Mouse (Mus musculus): ENCODE data around the gene Guca1a.
"Not testable (repeated sequence)": the region's sequence is repeated elsewhere in the genome, so short reads cannot be mapped to it uniquely, and the experiment has no call there.

Gene Guca1a

DNA sequence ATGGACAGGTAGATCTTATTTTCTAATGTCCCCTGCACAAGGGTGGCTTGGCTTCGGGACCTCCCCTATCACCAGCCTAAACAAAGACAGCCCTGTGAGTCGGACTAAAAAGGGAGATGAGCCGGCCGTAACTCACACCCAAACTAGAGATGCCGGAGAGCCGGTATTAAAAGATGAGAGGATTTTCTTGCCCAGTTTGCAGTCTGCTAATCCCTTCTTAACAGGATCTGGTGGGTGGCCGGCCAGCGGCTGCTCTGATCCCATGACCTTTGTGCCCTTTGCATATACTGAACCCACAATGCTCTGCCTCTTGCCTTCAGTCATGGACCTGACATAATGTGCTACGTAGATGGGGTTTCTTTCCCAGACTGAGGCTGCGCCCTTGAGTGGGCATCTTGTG, at the start of gene Guca1a:
Guca1a (minus strand) TSS at position 134 of the 400 bp plus-strand sequence.
- DNase-seq: no peak

DNA sequence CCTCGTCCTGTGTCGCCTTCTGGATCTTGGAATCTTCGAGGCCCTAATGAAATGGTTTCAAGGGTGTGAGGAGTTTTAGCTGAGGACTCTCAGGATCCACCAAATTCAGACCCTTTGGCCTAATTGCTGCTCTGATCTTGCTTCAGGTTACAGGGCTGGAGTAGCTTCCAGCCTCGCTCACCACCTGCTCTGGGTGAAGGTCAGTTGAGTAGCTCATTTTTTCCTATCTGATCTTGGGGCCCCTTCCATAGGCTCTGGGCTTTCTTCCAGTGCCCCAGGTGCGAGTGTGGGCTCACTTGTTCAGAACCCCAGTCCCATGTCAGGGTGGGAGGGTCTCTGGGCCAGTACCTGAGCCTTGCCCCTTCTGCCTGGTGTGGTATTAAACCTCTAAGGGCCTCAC, 49.0 kb upstream of the Guca1a start:
- DNase-seq: no peak

DNA sequence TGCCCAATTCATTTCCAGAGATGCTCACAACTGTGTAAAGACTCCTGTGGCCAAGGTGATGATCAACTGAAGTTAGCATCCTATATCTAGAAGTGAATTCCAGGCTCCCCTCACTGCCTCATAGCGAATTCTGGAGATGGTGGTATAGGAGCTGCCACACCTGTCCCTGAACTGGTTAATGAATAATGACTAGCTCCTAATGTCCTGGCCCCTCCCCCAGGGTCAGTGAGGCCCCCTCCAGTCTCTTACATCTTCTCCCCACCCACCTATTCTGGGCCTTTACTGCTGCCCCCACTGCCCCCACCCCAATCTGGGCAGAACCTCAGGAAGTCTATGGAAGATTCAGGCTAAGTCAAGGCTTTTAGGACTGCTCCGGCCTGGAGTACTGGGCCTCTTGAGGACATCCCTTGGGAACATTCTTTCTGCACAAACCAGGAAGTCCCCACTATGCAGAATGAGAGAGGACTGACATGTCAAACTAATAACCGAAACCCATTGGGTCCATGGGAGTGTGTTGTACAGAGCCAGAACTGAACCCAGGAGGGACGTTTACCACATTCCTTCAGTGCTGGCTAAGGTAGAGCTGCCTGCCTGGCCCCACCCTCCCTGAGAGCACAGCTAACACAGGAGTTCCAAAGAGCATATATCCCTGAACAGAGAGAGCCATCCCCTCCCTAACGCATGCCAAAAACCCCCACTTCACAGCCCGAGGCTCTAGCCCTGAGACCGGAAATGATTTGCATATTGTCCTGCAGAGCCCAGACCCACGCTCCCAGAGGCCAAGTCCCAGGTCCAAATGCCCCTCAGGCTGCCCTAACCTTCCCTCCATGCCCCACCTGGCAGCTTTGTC, 48.4 kb upstream of the Guca1a start:
- peak in 1 of 2 experiments; percentile 34 for DNase-seq

DNA sequence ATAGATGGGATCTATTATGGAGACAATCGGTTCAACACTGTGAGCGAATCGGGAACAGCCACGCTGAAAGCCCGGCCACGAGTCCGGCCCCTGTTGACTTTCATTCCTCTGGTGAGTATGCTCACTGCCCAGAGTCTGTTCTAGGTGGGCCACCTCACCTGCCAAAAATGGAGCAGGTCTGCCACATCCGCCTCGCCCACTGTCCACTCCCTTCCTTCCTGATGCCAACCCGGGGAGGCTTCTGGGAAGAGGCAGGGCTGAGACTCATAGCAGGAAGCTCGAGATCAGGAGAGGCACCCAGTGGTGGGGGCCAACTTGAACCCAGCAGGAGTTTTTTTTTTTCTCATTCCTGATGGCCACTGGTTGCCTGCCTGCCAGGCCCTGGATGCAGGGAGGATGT, 46.2 kb upstream of the Guca1a start:
- no peak for DNase-seq

DNA sequence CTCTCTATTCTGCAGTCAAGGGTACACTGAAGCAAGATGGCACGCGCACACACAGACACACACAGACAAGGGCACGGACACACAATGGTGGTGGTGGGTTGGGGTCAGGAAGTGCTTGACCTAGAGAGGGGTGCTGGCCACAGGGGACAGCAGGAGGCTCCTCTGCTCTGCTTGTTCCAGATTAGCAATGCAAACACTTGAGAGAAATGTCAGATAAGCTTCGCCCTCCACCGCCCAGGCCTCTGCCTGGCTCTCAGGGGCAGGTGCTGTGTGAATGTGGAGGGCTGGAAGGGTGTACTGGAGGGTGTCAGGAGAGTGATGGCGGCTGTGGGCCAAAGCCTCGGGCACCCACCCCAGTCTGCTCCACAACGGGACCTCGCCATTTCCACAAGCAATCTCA, 45.6 kb upstream of the Guca1a start:
- DNase-seq: no peak

DNA sequence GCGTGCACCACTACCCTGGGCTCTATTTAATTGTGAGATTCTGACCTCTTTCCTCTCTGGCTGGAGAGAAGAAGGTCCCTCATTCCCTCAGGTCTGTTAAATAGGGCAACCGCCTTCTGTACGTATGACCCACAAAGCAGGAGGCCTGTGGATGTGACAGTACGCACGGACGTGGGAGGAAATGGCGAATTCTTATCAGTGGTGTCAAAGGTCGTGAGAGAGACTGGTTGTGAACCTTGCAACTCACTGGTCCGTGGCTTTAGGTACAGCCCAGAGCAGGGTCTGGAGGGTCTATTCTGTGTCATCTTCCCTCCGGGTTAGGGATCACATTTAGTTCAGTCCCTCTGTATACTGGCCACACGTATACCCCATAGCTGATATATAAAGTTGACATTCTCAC, 45.1 kb upstream of the Guca1a start:
- no peak for DNase-seq

DNA sequence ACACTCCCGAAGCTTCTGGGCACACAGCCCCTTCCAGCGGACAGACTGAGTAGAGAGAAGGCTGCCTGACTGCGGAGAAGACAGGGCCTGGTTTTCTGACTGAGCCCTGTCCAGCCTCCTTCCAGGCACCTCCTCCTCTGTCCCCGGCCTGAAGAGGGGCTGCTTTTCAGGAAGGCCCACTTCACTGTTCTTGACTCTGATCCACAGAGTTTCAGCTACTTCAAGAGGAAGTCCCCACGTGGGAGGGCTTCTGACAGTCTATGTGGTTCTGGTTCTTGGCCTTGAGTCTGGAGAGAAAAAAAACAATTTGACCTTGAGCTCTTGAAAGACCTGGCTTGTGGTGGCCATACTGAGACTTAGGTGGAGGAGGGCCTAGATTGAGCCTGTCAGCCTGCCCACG, 43.7 kb upstream of the Guca1a start:
- peak in 1 of 2 experiments; percentile 39 for DNase-seq

DNA sequence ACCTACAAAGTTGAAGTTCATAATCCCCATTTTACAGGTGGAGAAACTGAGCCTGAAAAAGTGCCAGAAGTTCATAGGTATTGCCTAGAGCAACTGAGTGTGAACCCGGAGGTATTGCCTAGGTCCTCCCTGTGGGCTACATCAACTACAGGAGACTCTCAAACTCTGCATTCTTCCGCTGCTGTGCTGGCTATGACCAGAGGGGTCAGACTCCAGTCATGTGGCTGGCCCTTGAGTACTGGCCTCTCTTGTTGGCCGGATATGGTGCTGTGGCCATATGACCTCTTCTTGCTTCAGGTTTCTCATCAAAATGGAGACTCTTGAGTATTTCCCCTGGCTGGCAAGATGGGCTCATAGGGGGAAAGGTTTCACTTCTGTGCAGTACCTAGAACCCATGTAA, 41.9 kb upstream of the Guca1a start:
- DNase-seq: no peak

DNA sequence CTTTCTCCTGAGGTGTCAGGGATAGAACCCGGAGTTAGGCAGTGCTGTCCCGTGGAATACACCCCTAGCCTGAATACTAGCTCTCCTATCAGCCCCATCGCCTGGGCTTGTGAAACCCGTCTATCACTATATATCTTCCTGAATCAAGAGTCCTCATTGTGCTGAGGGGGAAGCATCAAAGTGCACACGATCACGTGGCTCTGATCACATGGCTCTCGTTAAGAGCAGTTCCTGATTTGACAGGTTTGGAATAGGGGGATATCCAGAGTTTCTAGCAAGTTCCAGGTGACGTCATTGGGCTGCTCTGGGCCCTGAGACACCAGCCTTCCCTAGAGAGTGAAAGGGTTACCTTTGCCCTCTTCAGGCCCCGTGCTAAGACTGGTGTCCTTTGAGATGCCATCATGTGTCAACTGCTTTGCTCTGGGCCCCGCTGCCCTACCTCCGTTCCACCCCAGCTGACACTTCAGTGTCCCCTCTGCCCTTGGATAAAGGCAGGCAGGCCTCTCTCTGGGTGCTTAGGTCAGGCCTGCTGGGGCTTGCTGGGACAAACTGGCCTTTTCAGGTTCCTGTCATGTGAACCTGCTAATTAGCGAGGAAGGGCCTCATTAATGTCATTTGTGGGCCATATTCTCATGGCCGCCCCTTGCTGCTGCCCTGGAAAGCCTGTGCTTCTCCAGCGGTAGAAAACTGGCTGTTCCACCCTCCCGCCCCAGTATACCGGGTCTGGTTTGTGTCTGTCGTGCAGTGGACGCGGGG, 41.1 kb upstream of the Guca1a start:
- no peak for DNase-seq

DNA sequence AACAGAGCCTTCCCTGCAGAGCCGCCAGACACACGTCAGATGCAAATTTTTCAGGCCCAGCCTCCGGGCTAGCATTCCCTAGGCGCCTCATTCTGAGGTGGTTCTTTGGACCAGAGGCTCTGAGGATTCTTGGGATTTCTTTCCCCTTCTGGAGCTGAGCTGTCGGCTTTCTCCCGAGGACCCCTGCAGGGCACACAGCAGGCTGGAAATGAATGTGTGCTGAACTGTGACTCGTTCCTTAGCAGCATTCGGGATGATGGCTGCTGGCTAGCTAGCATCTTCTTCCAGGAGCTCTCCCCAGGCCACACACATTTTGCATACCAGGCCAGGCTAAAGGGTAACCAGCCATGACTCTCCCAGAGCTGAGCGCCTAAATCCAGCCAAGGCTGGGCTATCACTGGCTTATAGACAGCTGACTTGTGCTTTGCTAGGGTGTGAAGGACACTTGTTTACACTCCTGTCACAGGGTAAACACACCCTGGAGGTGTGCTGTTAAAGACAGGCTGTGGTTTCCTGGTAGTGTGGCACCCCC, 40.0 kb upstream of the Guca1a start:
- DNase-seq: no peak

DNA sequence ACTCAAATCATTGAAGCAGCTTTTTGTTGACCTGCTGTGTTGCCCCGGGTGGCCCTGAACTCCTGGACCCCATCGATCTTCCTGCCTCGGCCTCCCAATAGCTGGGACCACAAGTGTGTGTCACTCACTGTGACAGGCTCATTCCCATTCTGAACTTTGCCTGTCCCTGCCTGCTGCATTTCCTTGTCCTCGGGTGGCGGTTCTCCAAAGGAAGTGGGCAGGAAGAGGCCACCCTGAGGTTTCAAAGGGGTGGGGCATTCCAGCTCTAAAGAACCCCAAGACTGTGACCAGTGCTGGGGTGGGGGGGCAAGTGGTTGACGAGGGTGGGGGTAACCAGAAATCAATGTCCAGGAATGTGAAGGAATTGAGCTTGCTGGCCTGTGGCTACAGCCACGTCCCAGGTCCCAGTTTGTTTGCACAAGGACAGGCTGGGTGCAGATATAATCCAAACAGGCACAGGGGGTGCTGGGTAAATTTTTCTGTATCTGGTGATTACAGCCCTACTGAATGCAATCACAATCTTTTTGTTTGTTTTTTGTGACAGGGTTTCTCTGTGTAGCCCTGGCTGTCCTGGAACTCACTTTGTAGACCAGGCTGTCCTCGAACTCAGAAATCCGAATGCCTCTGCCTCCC, 39.1 kb upstream of the Guca1a start:
- peak; percentile 39 to 56 for DNase-seq

DNA sequence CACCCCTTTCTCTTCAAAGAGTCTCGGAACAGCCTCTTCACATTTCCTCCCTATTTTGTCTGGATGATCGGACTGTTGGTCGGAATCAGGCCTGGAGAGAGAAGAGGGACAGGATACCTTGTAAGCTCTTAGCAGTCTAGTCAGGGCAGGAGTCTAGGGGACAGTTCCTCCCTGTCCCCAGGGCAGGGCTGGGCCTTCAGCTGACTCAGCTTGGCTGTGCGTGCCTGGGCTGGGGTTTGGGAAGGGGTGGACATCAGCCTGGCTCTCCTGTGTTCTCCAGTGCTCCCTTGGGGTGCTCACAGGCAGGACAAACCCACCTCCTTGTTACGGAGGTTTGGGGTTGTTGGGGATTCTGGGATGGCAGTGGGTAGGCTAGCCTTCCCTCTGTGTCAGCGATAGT, 38.2 kb upstream of the Guca1a start:
- no peak for DNase-seq

DNA sequence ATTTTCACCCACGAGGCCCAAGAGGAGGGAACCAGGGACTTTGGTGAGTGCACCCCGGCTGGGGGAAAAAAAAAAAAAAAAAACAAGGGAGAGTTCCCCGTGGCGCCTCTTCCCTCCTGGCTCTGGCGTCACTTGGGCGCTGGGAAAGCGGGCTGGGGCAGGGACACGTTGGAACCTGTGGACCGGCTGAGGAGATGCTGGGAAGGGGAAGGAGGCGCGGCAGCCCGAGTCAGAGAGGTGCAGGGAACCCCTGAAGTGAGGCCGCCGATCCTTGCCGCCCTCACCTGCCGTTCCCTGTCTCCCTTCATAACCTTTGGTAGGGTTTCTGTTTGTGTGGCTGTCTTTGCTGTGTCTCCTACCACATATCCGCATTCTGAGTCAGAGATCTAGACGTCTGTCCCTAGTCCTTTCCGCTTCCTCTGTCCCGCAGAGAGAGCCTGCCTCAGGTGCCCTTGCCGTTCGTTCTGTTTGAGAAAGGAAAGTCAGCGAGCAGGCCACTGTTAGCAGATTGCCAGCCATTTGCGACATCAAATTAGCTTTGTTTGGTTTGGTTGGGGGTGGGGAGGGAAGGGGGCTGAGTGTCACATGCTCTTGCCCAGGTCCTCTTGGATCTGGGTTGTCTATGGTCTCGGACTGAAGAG, 36.6 kb upstream of the Guca1a start, which contains the start of gene 1700001C19Rik:
1700001C19Rik (minus strand) TSS at position 470 of the 641 bp plus-strand sequence.
- DNase-seq: peak; percentile 26 to 35

DNA sequence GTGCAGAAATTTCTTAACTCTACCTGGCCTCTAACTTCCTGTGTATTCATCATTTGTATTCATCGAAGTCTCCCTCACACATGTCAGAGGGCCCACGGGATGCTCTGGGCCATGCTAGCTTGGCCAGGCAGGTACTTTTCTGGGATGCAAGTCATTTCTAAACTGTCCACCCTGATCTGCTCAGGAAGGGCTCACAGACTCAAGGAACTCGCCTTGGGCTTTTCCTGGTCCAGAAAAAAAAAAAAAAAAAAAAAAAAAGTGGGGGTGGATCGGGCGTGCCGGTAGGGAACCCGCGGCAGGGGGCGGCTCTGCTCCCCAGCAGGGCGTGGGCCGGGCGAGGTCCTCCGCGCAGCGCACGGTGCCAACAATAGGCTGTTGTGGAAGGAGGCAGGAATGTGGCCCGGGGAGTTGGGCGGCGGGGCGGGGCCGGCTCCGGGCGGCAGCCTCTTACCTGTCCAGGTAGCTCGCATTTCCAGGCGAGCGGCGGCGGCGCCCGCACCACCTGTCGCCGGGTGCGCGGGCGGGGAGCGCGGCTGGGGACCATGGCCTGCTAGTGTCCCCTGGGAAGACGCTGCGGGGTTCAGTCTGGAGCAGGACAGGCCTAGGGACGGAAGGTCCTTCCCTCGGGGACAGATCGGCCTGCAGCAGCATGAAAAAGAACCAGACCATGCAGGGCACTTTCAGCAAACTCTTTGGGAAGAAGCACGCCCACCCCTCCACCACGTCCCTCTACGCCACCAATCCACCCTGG, 35.9 kb upstream of the Guca1a start, which contains the start of gene AI661453:
AI661453 (plus strand) TSS at position 460 of the 751 bp plus-strand sequence.
- DNase-seq: peak; percentile 84 to 92

DNA sequence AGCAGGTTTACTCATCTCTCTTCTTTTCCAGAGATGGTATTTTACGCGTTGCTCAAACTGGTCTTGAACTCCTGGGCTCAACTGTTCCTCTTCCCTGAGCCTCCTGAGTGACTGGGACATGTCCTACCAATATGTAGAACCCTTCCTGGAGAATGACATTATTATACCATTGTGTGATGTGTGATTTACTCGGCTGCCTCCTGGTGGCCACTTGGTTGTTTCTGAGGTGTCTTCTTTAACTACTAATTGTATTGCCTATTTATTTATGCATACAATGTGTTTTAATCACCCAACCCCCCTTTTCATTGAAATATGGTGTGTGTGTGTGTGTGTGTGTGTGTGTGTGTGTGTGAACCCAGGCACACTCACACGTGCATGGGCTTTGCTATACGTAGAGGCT, 30.4 kb upstream of the Guca1a start:
- DNase-seq: no peak

DNA sequence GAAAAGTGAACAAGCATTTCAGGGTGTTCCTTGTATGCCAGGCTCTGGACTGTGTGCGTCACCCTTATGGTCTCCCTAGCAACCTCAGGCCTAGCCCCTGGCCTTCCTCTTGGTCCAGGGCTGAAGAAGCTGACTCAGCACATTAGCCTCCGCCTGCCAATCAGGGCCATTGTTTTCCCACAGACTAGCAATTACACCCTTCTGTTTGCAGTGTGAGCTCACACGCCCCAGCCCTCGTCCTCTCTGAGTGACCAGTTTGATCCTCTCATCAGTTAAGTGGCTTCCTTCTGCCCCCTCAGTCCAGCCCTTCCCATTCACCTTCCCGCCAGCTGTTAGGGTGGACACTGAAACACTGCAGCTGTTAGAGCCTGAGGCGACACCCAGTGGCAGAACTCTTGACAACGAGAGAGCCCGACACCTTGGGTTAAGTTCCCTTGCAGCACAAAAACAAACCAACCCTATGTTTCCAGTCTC, 28.5 kb upstream of the Guca1a start:
- peak; percentile 75 to 84 for DNase-seq

DNA sequence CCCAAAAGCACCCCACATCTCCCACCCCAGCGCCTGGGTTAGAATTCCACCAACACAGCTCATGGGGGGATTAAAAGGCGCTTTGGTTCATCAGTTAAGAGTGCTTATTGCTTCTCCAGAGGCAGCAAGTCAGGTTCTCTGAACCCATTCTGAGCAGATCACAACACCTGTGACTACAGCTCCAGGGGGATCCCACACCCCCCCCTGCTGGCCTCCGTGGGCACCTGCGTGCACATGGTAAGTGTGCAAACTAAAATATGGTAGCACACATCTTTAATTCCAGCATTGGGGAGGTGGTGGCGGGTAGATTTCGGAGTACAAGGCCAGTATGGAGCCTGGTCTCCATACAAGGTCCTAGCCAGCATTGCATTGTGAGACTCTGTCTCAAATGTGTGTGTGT, 26.9 kb upstream of the Guca1a start:
- DNase-seq: no peak

DNA sequence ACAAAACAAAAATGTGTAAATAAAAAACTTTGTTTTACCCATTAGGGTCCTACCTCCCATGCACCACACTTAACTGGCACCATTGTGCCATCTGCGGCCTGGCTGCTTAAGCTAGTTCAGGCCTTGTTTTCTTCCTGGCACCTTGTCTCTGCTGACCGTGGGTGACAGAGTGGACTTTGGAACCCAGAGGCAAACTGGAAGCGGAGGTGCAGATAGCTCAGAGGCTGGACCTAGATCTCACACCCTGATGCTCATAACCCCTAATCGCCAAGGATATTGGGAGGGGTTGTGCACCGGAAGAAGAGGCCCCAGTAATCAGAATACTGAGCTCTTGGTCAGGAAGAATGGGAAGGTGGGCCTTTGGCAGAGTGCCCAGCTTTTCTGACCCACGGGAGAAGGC, 23.8 kb upstream of the Guca1a start:
- no peak for DNase-seq

DNA sequence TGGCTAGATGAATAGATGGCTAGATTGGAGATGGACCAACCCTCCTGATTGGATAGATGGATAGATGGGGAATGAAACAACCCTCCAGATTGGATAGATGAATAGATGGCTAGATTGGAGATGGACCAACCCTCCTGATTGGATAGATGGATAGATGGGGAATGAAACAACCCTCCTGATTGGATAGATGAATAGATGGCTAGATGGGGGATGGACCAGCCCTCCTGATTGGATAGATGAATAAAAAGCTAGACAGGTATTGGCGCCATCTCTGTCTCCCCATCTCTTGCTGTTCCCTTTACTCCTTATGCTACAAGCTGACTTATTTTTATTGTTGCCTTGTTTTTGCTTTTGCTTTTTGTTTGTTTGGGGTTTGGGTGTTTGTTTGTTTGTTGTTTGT, 22.2 kb upstream of the Guca1a start:
- not testable (repeated sequence) for DNase-seq

DNA sequence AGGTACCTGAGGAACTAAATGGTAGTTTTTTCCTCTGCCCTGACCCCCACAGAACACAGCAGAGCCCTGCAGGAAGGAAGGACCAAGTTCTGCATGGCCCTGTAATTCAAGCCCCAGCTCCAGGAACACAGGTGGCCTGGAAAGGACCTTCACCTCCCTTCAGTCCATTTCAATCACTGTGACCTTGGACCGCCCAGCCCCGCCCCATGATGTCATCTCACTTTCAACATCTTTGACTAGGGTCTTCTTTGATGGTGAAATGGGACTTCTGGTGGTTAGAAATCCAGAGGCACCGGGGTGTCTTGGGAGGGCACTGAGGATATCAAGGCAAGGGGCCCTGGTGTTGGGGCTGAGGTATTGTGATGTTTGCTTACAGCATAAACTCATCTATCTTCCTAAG, 21.2 kb upstream of the Guca1a start:
- DNase-seq: no peak

DNA sequence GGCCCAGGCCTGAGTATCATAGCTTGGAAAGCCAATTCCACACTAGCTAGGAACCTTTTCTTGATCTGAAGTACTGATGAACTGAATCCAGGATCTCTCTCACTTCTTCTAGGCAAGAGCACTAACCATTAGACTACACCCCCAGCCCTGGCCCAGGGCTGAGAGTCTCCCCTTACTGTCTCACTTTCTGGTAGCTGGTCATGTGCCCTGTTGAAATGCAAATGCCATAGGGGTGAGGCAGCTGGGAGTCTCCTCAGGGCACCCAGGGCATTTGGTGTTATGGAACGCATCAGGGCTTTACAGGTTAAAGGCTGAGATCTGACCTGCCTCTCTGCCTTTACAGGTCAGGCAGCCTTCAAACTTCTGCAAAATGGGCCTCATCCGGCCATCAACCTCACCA, 19.8 kb upstream of the Guca1a start:
- no peak for DNase-seq
